Mouse (Mus musculus): ENCODE data around the gene Iqsec3.

GRCm38 (mm10) chr6:121326486-121327069 lies 146.9 kb downstream of the Iqsec3 start:
- no peak for TF ChIP-seq EP300 (optimal IDR thresholded peaks at IDR 0.05)
- no peak for TF ChIP-seq CTCF (IDR thresholded peaks at IDR 0.05; ENCODE audit: low read depth)

Data from stomach, postnatal 0 days (tissue).